Mouse (Mus musculus): ENCODE data around the gene Eif2a.
"Not testable (repeated sequence)": the region's sequence is repeated elsewhere in the genome, so short reads cannot be mapped to it uniquely, and the experiment has no call there.

Eif2a gene

DNA sequence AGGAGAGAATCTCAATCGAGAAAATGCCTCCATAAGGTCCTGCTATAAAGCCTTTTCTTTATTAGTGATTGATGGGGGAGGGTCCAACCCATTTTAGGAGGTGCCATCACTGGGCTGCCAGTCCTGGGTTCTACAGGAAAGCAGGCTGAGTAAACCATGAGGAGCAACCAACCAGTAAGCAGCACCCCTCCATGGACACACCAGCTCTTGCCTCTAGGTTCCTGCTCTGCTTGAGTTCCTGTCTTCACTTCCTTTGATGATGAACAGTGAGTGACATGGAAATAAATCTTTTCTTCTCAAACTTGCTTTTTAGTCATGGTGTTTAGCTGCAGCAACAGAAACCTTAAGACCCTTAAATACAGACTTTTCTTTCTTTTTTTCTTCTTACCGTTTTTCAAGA is 4.3 kb upstream of the Eif2a start:
- DNase-seq (ENCODE audit: low read depth, low spot score), result no peak

DNA sequence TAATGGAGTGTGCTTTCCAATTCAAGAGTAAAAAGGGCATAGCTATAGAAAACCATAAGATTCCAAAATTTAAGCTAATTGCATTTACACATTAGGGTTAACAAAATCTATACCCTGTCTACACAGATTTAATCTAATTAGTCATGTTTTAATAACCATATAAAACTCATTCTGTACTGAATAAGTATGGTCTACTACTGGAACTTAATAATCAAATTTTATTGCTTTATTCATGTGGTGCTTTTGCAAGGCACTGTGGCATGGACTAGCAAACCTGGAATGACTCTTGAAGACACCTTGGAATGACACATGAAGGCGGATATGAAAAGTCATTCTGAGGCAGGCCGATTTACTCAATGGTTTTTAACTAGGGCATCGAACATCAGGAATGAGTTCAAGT is 2.2 kb upstream of the Eif2a start:
- DNase-seq (ENCODE audit: low read depth, low spot score), result no peak

- DNase-seq (ENCODE audit: low read depth, low spot score), result no peak
Observed at GRCm38 (mm10) chr3:58524246-58524645, 1.4 kb upstream of the Eif2a start.

- DNase-seq (ENCODE audit: low read depth, low spot score), result peak; percentile 12
Observed at GRCm38 (mm10) chr3:58525166-58525565, 455 bp upstream of the Eif2a start.

- DNase-seq (ENCODE audit: low read depth, low spot score), result no peak
Observed at GRCm38 (mm10) chr3:58526408-58526737, 752 bp downstream of the Eif2a start.

DNA sequence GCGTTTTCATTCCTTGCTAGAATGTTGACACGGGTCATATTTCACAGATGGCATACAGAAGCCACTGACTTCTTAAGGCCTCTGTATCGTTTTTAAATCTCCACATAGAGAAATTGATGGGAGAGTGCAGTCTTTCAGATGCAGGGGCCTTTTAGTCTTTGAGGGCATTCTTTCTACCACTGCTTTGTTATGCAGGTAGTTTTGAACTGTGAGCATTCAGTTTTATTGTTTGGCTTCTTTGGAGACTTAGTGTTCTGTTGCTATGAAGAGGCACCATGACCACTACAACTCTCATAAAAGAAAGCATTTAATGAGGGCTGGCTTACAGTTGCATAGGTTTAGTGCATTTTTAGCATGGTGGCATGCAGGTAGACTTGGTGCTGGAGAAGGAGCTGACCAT is 11.0 kb downstream of the Eif2a start:
- DNase-seq (ENCODE audit: low read depth, low spot score), result no peak

- DNase-seq (ENCODE audit: low read depth, low spot score), result no peak
Observed at GRCm38 (mm10) chr3:58552001-58552811, 26.6 kb downstream of the Eif2a start.

- DNase-seq (ENCODE audit: low read depth, low spot score), result no peak
Observed at GRCm38 (mm10) chr3:58556649-58557048, 31.0 kb downstream of the Eif2a start.

GRCm38 (mm10) chr3:58559887-58560286 is 34.3 kb downstream of the Eif2a start:
- DNase-seq (ENCODE audit: low read depth, low spot score), result no peak

- no peak for DNase-seq (ENCODE audit: low read depth, low spot score)
Observed at GRCm38 (mm10) chr3:58561437-58561836, 35.8 kb downstream of the Eif2a start.

- no peak for DNase-seq (ENCODE audit: low read depth, low spot score)
Observed at GRCm38 (mm10) chr3:58570821-58571220, 45.2 kb downstream of the Eif2a start.

DNA sequence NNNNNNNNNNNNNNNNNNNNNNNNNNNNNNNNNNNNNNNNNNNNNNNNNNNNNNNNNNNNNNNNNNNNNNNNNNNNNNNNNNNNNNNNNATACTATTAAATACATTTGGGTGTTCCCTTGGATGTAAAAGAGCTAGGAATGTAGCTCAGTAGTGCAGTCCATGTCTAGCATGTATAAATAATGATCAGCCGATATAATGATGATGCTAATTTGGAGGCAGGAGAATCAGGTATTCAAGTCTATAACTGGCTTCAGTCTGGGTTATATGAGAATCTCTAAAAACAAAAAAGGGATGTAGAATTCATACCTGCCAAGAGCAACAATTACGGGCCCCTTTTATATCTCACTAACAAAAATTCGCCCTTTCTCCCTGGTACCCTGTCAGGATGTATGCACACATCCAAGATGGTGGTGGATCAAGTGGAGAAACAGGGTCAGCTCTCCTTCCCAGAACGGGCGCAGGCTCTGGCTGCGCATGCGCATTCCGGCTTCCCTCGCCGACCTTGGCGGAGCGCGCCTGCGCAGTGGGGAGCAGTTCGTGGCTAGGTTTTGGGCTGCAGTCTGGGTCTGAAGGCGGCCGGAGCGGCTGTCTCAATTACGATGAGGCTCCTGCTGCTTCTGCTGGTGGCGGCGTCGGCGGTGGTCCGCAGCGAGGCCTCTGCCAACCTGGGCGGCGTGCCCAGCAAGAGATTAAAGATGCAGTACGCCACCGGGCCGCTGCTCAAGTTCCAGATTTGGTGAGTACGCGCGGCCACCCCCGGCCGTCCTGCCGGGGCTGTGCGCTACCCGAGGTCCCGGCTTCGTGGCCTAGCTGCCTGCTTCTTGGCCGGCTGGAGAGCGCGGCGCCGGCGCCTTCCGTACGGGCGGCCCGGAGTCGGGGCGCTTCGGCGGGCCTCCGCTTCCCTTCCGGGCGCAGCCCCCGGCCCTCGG is 50.8 kb downstream of the Eif2a start, which contains the start of gene Selenot:
Selenot (plus strand) TSS at position 500 of the 930 bp plus-strand sequence.
- peak; percentile 98 for DNase-seq (ENCODE audit: low read depth, low spot score)

GRCm38 (mm10) chr3:58577067-58577503 is 51.5 kb downstream of the Eif2a start:
- DNase-seq (ENCODE audit: low read depth, low spot score), result peak; percentile 31

- DNase-seq (ENCODE audit: low read depth, low spot score), result no peak
Observed at GRCm38 (mm10) chr3:58577506-58578050, 52.0 kb downstream of the Eif2a start.

GRCm38 (mm10) chr3:58581530-58581929 is 55.9 kb downstream of the Eif2a start:
- DNase-seq (ENCODE audit: low read depth, low spot score), result no peak

GRCm38 (mm10) chr3:58582297-58582696 is 56.7 kb downstream of the Eif2a start:
- no peak for DNase-seq (ENCODE audit: low read depth, low spot score)

- DNase-seq (ENCODE audit: low read depth, low spot score), result no peak
Observed at GRCm38 (mm10) chr3:58582788-58583426, 57.3 kb downstream of the Eif2a start.

DNA sequence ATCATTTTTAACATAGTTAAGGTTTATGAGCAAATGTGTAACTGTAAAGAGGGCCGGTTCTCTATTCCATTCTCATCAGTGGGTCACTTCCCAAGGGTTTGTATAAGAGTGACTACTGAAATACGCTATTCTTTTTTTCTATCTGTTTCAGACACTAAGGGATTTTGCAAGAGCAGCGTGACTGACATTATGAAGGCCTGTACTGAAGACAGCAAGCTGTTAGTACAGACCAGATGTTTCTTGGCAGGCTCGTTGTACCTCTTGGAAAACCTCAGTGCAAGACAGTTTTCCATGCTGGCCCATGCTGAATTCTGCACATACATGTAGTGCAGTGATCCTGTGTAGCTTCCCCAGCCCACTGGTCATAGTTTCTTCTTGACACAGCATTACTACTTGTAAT is 64.9 kb downstream of the Eif2a start:
- not testable (repeated sequence) for DNase-seq (ENCODE audit: low read depth, low spot score)

GRCm38 (mm10) chr3:58592666-58593065 is 67.0 kb downstream of the Eif2a start:
- not testable (repeated sequence) for DNase-seq (ENCODE audit: low read depth, low spot score)

GRCm38 (mm10) chr3:58593623-58594022 is 68.0 kb downstream of the Eif2a start:
- no peak for DNase-seq (ENCODE audit: low read depth, low spot score)
